Mouse (Mus musculus) hindbrain, embryonic 11.5 days (tissue): ENCODE data around the gene Gpc5. TPM values are rescaled to one million over a fixed set of nuclear protein-coding genes. Genes with fewer than 3 reads are reported as not detected.

Experiments used
- ATAC-seq: fragments of 200-750 bp; cut with Nextera tagmentation; 2 replicates; pipeline ENCODE4 v1.8.0; 2017; ENCODE audit warnings: mild to moderate bottlenecking, moderate TSS enrichment, moderate library complexity; ENCODE audit not compliant: low FRiP score
- DNase-seq: peaks from one replicate; pipeline ENCODE4 v3.0.0-alpha.2; 2015; ENCODE audit warnings: low spot score
- H3K27ac ChIP-seq: fragments of 300-500 bp; sonication (generic); 2 replicates; pipeline ENCODE4 v1.5.1; 2014; ENCODE audit warnings: mild to moderate bottlenecking, low read depth, low read length
- H3K27me3 ChIP-seq: fragments of 300-500 bp; sonication (generic); 2 replicates; pipeline ENCODE4 v1.6.1; 2014; ENCODE audit warnings: mild to moderate bottlenecking, low read length, moderate library complexity, mixed read lengths; ENCODE audit not compliant: control insufficient read depth, insufficient read depth
- H3K36me3 ChIP-seq: fragments of 300-500 bp; sonication (generic); 2 replicates; pipeline ENCODE4 v1.6.1; 2014; ENCODE audit warnings: mild to moderate bottlenecking, low read length, moderate library complexity, mixed read lengths; ENCODE audit not compliant: control insufficient read depth, insufficient read depth
- H3K4me1 ChIP-seq: fragments of 300-500 bp; sonication (generic); replicated peaks from 2 replicates; pipeline ENCODE4 v1.6.1; 2014; ENCODE audit warnings: low read length, mixed read lengths; ENCODE audit not compliant: control insufficient read depth, insufficient read depth
- H3K4me2 ChIP-seq: fragments of 300-500 bp; sonication (generic); replicated peaks from 2 replicates; pipeline ENCODE4 v1.6.1; 2014; ENCODE audit warnings: mild to moderate bottlenecking, low read depth, low read length
- H3K4me3 ChIP-seq: fragments of 300-500 bp; sonication (generic); 2 replicates; pipeline ENCODE4 v1.5.1; 2014; ENCODE audit warnings: low read depth, low read length
- H3K9ac ChIP-seq: fragments of 300-500 bp; sonication (generic); 2 replicates; pipeline ENCODE4 v1.6.1; 2014; ENCODE audit warnings: low read depth, low read length
- H3K9me3 ChIP-seq: fragments of 300-500 bp; sonication (generic); 2 replicates; pipeline ENCODE4 v1.6.1; 2016; ENCODE audit warnings: low read length; ENCODE audit not compliant: control insufficient read depth
- WGBS: fragments of 180-500 bp; shearing (Covaris S2); extraction: QIAGEN DNeasy Blood & Tissue Kit; methylation state at CpG from one replicate; pipeline ENCODE4 v1.1.7; 2014; 5-methylcytosine and 5-hydroxymethylcytosine counted together
- polyA plus RNA-seq: library from polyadenylated mRNA; unstranded; fragments of >200 nt; fragmentation: Nextera tagmentation; extraction: Ambion mirVana; gene quantifications from 2 replicates; pipeline ENCODE4 v1.2.1, GENCODE M21; 2014

Gene Gpc5
- polyA plus RNA-seq, 1 experiment from 2014 or later, result 0.73 TPM

GRCm38 (mm10) chr14:115998931-115999330 is 906.9 kb downstream of the Gpc5 start:
- Histone ChIP-seq H3K4me1 (no peaks in the 10 kb centered on the region), H3K27me3 (no peaks in the 10 kb centered on the region), H3K4me2 (no peak overlapping the region), H3K36me3 (no peaks in the 10 kb centered on the region), H3K9ac (no peak overlapping the region), H3K27ac (no peak overlapping the region), H3K9me3 (no peaks in the 10 kb centered on the region), H3K4me3 (no peak overlapping the region)
- 89% methylated on average over 4 of the region's 4 CpGs for WGBS
- ATAC-seq, result no peak
- no peak for DNase-seq

- H3K4me2 ChIP-seq, result no peak overlapping the region
- no peaks in the 10 kb centered on the region for H3K4me1 ChIP-seq
- no peaks in the 10 kb centered on the region for H3K9me3 ChIP-seq
- H3K9ac ChIP-seq, result no peak overlapping the region
- 82% methylated on average over 4 of the region's 4 CpGs for WGBS
- H3K36me3 ChIP-seq, result no peaks in the 10 kb centered on the region
- H3K27ac ChIP-seq, result no peak overlapping the region
- no peak for DNase-seq
- H3K27me3 ChIP-seq, result no peaks in the 10 kb centered on the region
- no peak for ATAC-seq
- no peak overlapping the region for H3K4me3 ChIP-seq
Measured at GRCm38 (mm10) chr14:116087010-116087409, 995.0 kb downstream of the Gpc5 start.

- Histone ChIP-seq H3K27ac (no peak overlapping the region), H3K36me3 (no peaks in the 10 kb centered on the region), H3K4me2 (no peak overlapping the region), H3K4me3 (no peak overlapping the region), H3K4me1 (no peaks in the 10 kb centered on the region), H3K27me3 (no peaks in the 10 kb centered on the region), H3K9me3 (no peaks in the 10 kb centered on the region), H3K9ac (no peak overlapping the region)
- WGBS, result 65% methylated on average over 1 of the region's 1 CpGs
- ATAC-seq, result no peak; the same call in 1 of the 2 replicates
- DNase-seq, result no peak
Measured at GRCm38 (mm10) chr14:116127943-116128342, 1035.9 kb downstream of the Gpc5 start.

GRCm38 (mm10) chr14:116137330-116137729 is 1045.3 kb downstream of the Gpc5 start:
- Histone ChIP-seq H3K9me3 (no peaks in the 10 kb centered on the region), H3K27me3 (no peaks in the 10 kb centered on the region), H3K9ac (no peak overlapping the region), H3K4me1 (no peaks in the 10 kb centered on the region), H3K4me3 (no peak overlapping the region), H3K36me3 (no peaks in the 10 kb centered on the region), H3K27ac (no peak overlapping the region), H3K4me2 (no peak overlapping the region)
- peak; percentile 25 for DNase-seq
- ATAC-seq, result peak; percentile 59
- 33% methylated on average over 5 of the region's 5 CpGs for WGBS

GRCm38 (mm10) chr14:116137772-116138171 is 1045.8 kb downstream of the Gpc5 start:
- Histone ChIP-seq H3K4me1 (no peaks in the 10 kb centered on the region), H3K36me3 (no peaks in the 10 kb centered on the region), H3K27ac (no peak overlapping the region), H3K27me3 (no peaks in the 10 kb centered on the region), H3K9ac (no peak overlapping the region), H3K4me3 (no peak overlapping the region), H3K9me3 (no peaks in the 10 kb centered on the region), H3K4me2 (no peak overlapping the region)
- WGBS, result 77% methylated on average over 1 of the region's 1 CpGs
- ATAC-seq, result 0 out of 2 replicates have a peak, but pooled peaks have one; percentile 17
- DNase-seq, result no peak

GRCm38 (mm10) chr14:116162586-116162985 is 1070.6 kb downstream of the Gpc5 start:
- H3K27me3 ChIP-seq, result no peaks in the 10 kb centered on the region
- 47% methylated on average over 2 of the region's 2 CpGs for WGBS
- no peak overlapping the region for H3K4me3 ChIP-seq
- no peak overlapping the region for H3K4me2 ChIP-seq
- DNase-seq (no peak), ATAC-seq (peak; percentile 54; the same call in 1 of the 2 replicates)
- no peaks in the 10 kb centered on the region for H3K4me1 ChIP-seq
- H3K9me3 ChIP-seq, result no peaks in the 10 kb centered on the region
- H3K36me3 ChIP-seq, result no peaks in the 10 kb centered on the region
- H3K27ac ChIP-seq, result no peak overlapping the region
- no peak overlapping the region for H3K9ac ChIP-seq

GRCm38 (mm10) chr14:116167401-116167800 is 1075.4 kb downstream of the Gpc5 start:
- H3K9me3 ChIP-seq, result no peaks in the 10 kb centered on the region
- DNase-seq (no peak), ATAC-seq (0 out of 2 replicates have a peak, but pooled peaks have one; percentile 14)
- no peaks in the 10 kb centered on the region for H3K27me3 ChIP-seq
- no peak overlapping the region for H3K9ac ChIP-seq
- H3K4me2 ChIP-seq, result no peak overlapping the region
- no peaks in the 10 kb centered on the region for H3K36me3 ChIP-seq
- H3K4me3 ChIP-seq, result no peak overlapping the region
- H3K27ac ChIP-seq, result no peak overlapping the region
- no peaks in the 10 kb centered on the region for H3K4me1 ChIP-seq

GRCm38 (mm10) chr14:116169129-116169528 is 1077.1 kb downstream of the Gpc5 start:
- H3K9ac ChIP-seq, result no peak overlapping the region
- no peak overlapping the region for H3K4me2 ChIP-seq
- 90% methylated on average over 5 of the region's 5 CpGs for WGBS
- no peaks in the 10 kb centered on the region for H3K27me3 ChIP-seq
- no peaks in the 10 kb centered on the region for H3K9me3 ChIP-seq
- no peak for ATAC-seq
- no peaks in the 10 kb centered on the region for H3K4me1 ChIP-seq
- no peak overlapping the region for H3K27ac ChIP-seq
- no peak for DNase-seq
- H3K36me3 ChIP-seq, result no peaks in the 10 kb centered on the region
- H3K4me3 ChIP-seq, result no peak overlapping the region

- H3K27me3 ChIP-seq, result no peaks in the 10 kb centered on the region
- no peaks in the 10 kb centered on the region for H3K36me3 ChIP-seq
- no peak overlapping the region for H3K4me2 ChIP-seq
- DNase-seq (no peak), ATAC-seq (no peak)
- H3K9me3 ChIP-seq, result no peaks in the 10 kb centered on the region
- H3K4me3 ChIP-seq, result no peak overlapping the region
- no peak overlapping the region for H3K9ac ChIP-seq
- 89% methylated on average over 4 of the region's 4 CpGs for WGBS
- no peaks in the 10 kb centered on the region for H3K4me1 ChIP-seq
- no peak overlapping the region for H3K27ac ChIP-seq
Measured at GRCm38 (mm10) chr14:116186981-116187380, 1095.0 kb downstream of the Gpc5 start.
